Comparison of ENCODE assay signal across 10 mouse cellular contexts in genomic region chr3:88000181-88000580, GRCm38 (mm10). TPM values are rescaled to one million over a fixed set of nuclear protein-coding genes. Genes with fewer than 3 reads are reported as not detected.
A peak's percentile ranks its signal among the peaks of the same experiment; 100 is the strongest.
DNase-seq lines count a peak whose midpoint lies in the region; ATAC-seq and TF ChIP-seq lines count a peak whose summit lies in the region.
"Had no signal": no experiment of that assay in that cellular context is flagged by ENCODE, and none has a peak within 500 bp of the region (broad histone marks: within the 10 kb centered on the region; RNA-seq: fewer than 3 reads in every experiment).

TSS of gene Bcan (minus strand) at chr3:88000230.

- WGBS in heart, embryonic 11.5 days (ENCODE audit: insufficient replicate concordance), result under 1% methylated on average over 37 of the region's 39 CpGs
- 0% methylated on average over 39 of the region's 39 CpGs for WGBS in intestine, embryonic 16.5 days
- under 1% methylated on average over 39 of the region's 39 CpGs for WGBS in midbrain, embryonic 12.5 days

- peaks cover 9% of the 10 kb centered on the region; the same call in 1 of the 2 replicates for H3K4me1 ChIP-seq in heart, embryonic 11.5 days (ENCODE audit: control insufficient read depth, insufficient read depth, low read length)
- peaks cover 1% of the 10 kb centered on the region for H3K4me1 ChIP-seq in ES-Bruce4 (ENCODE audit: control insufficient read depth, insufficient read depth, low read length)
- H3K4me1 ChIP-seq in intestine, embryonic 16.5 days (ENCODE audit: control insufficient read depth, insufficient read depth, low read length), result peaks cover 13% of the 10 kb centered on the region; the same call in 1 of the 2 replicates
- peaks cover 41% of the 10 kb centered on the region for H3K4me1 ChIP-seq in midbrain, embryonic 12.5 days

- H3K9ac ChIP-seq in heart, embryonic 11.5 days (ENCODE audit: low read depth, low read length), result no peak within 1 kb of the TSS
- peak within 1 kb of the TSS; percentile 53 for H3K9ac ChIP-seq in ES-Bruce4 (ENCODE audit: low read depth, poor library complexity, severe bottlenecking)
- H3K9ac ChIP-seq in intestine, embryonic 16.5 days (ENCODE audit: low read depth, low read length), result no peak within 1 kb of the TSS
- H3K9ac ChIP-seq in midbrain, embryonic 12.5 days (replicated peaks), result peak within 1 kb of the TSS; percentile 37; the same call in 1 of the 2 replicates

- intact Hi-C loops in heart, postnatal 25 days (cut with DNase I), result loop anchor here (10.0 kb wide), 1 partner anchor 245 kb away; no protein-coding TSS in a partner anchor

- H3K27ac ChIP-seq in heart, embryonic 11.5 days (ENCODE audit: low read depth, low read length), result no peak within 1 kb of the TSS
- no peak within 1 kb of the TSS for H3K27ac ChIP-seq in ES-Bruce4 (ENCODE audit: insufficient read depth, low read length)
- no peak within 1 kb of the TSS for H3K27ac ChIP-seq in intestine, embryonic 16.5 days (ENCODE audit: low read length)
- H3K27ac ChIP-seq in midbrain, embryonic 12.5 days (replicated peaks), result no peak within 1 kb of the TSS
- H3K27ac ChIP-seq: macrophage had no signal

- DNase-seq in heart, postnatal 25 days (ENCODE audit: low spot score), result no peak
- DNase-seq in cerebellum, postnatal 10 days, result peak; percentile 63 to 67
- no peak for DNase-seq in thymus, postnatal 36 days

- H3K36me3 ChIP-seq in heart, embryonic 11.5 days (ENCODE audit: control insufficient read depth, insufficient read depth, low read length), result no peaks in the 10 kb centered on the region
- H3K36me3 ChIP-seq in ES-Bruce4 (ENCODE audit: control insufficient read depth, insufficient read depth, low read length, poor library complexity, severe bottlenecking), result no peaks in the 10 kb centered on the region
- H3K36me3 ChIP-seq in intestine, embryonic 16.5 days (ENCODE audit: control insufficient read depth, insufficient read depth, low read length), result no peaks in the 10 kb centered on the region
- H3K36me3 ChIP-seq in midbrain, embryonic 12.5 days, result no peaks in the 10 kb centered on the region
- H3K36me3 ChIP-seq: G1E had no signal

- peak within 1 kb of the TSS; percentile 66 for H3K4me2 ChIP-seq in heart, embryonic 11.5 days
- peak within 1 kb of the TSS; percentile 59 for H3K4me2 ChIP-seq in intestine, embryonic 16.5 days (ENCODE audit: low read depth, low read length)
- H3K4me2 ChIP-seq in midbrain, embryonic 12.5 days (replicated peaks), result peak within 1 kb of the TSS; percentile 68

- no peak for ATAC-seq in heart, embryonic 11.5 days (replicated peaks; ENCODE audit: insufficient number of reproducible peaks, low FRiP score, low TSS enrichment)
- no peak for ATAC-seq in intestine, embryonic 16.5 days
- ATAC-seq in midbrain, embryonic 12.5 days (ENCODE audit: low FRiP score, low read depth), result no peak
- no peak for ATAC-seq in megakaryocyte-erythroid progenitor cell, adult 5-6 weeks (replicated peaks; ENCODE audit: low FRiP score, low TSS enrichment, poor library complexity, severe bottlenecking)

- TF ChIP-seq EP300 in ES-Bruce4 (IDR thresholded peaks at IDR 0.05; ENCODE audit: insufficient read depth, low read depth, low read length), result no peak

- peaks cover 94% of the 10 kb centered on the region for H3K27me3 ChIP-seq in heart, embryonic 11.5 days (ENCODE audit: control insufficient read depth, insufficient read depth, low read length)
- peaks cover 16% of the 10 kb centered on the region for H3K27me3 ChIP-seq in ES-Bruce4 (ENCODE audit: control insufficient read depth, insufficient read depth, low read length, poor library complexity, severe bottlenecking)
- peaks cover 87% of the 10 kb centered on the region for H3K27me3 ChIP-seq in intestine, embryonic 16.5 days (replicated peaks; ENCODE audit: control insufficient read depth, insufficient read depth, low read length)
- H3K27me3 ChIP-seq in midbrain, embryonic 12.5 days, result peaks cover 93% of the 10 kb centered on the region

- TF ChIP-seq POLR2A in ES-Bruce4 (IDR thresholded peaks at IDR 0.05; ENCODE audit: insufficient read depth, low read length), result no peak

- peaks cover 4% of the 10 kb centered on the region; the same call in 1 of the 2 replicates for H3K9me3 ChIP-seq in heart, embryonic 11.5 days (replicated peaks; ENCODE audit: control insufficient read depth, low read length)
- H3K9me3 ChIP-seq in ES-Bruce4 (replicated peaks; ENCODE audit: control insufficient read depth, insufficient read depth, low read length, poor library complexity, severe bottlenecking), result no peaks in the 10 kb centered on the region
- H3K9me3 ChIP-seq in intestine, embryonic 16.5 days (ENCODE audit: control insufficient read depth, low read length), result no peaks in the 10 kb centered on the region
- H3K9me3 ChIP-seq in midbrain, embryonic 12.5 days, result no peaks in the 10 kb centered on the region
- H3K9me3 ChIP-seq: G1E had no signal

- TF ChIP-seq CTCF in ES-Bruce4 (IDR thresholded peaks at IDR 0.05; ENCODE audit: low read depth, low read length), result peak; percentile 36

- H3K4me3 ChIP-seq in heart, embryonic 11.5 days (ENCODE audit: low read depth, low read length), result peak within 1 kb of the TSS; percentile 38
- peak within 1 kb of the TSS; percentile 64 for H3K4me3 ChIP-seq in ES-Bruce4 (ENCODE audit: low read depth, low read length)
- peak within 1 kb of the TSS; percentile 40 for H3K4me3 ChIP-seq in intestine, embryonic 16.5 days (ENCODE audit: low read length)
- peak within 1 kb of the TSS; percentile 47 for H3K4me3 ChIP-seq in midbrain, embryonic 12.5 days

RNA-seq across cellular contexts. Expression of gene Bcan, which starts in this region (rescaled TPM):
- not detected in 2 replicates for polyA plus RNA-seq in heart, embryonic 11.5 days (2014; fragmentation: Nextera tagmentation; extraction: Ambion mirVana)
- under 1 TPM; 0.14 to 0.26 TPM for total RNA-seq in heart, postnatal 25 days (2021)
- polyA plus RNA-seq in ES-Bruce4 (2011; ENCODE audit: insufficient read depth, insufficient read length, low read depth, missing spikeins), result 1.1 TPM in 2 replicates
- 0.18 and 0.67 TPM in 2 replicates for polyA plus RNA-seq in intestine, embryonic 16.5 days (2015; fragmentation: Nextera tagmentation; extraction: Ambion mirVana)
- polyA plus RNA-seq in midbrain, embryonic 12.5 days (2016; fragmentation: Nextera tagmentation; extraction: Ambion mirVana), result 0.63 and 1.1 TPM in 2 replicates
- total RNA-seq in megakaryocyte-erythroid progenitor cell, adult 5-6 weeks (2014; fragmentation: Nextera tagmentation), result not detected in 2 replicates
- not detected in 2 replicates for total RNA-seq in megakaryocyte-erythroid progenitor cell, adult 5-6 weeks (2017)
- total RNA-seq: G1E had no signal
- polyA plus RNA-seq: G1E, macrophage had no signal

Comparison
In these comparisons a context has a peak if more than half of its experiments do, and no peak if none do; other contexts are left out.
1. H3K9ac ChIP-seq: peak in ES-Bruce4 (single experiment) and midbrain, embryonic 12.5 days (single experiment); none in heart, embryonic 11.5 days (single experiment) and intestine, embryonic 16.5 days (single experiment).
2. DNase-seq: peak in cerebellum, postnatal 10 days (2 of 2); none in heart, postnatal 25 days (single experiment) and thymus, postnatal 36 days (0 of 2).
3. Peak in every context shown above with its lines, with median percentiles within 50 percentile points of each other: H3K4me2 ChIP-seq and H3K4me3 ChIP-seq.